Mouse (Mus musculus) left cerebral cortex, postnatal 25 days (tissue): Measurements from ENCODE around the gene Npnt. TPM values are rescaled to one million over a fixed set of nuclear protein-coding genes. Genes with fewer than 3 reads are reported as not detected.

Experiments used
- DNase-seq, 2 experiments: peaks; one replicate each; pipeline ENCODE4 v3.0.0; 2022; ENCODE audit warnings: low spot score in 2 of 2, mixed read lengths in 1 of 2
- intact Hi-C: fragments of 180-260 bp; cut with DNase I; formaldehyde crosslinking; loops from one replicate; pipeline ENCODE4 v1.15.1; 2025
- total RNA-seq, 2 experiments: library from RNA; stranded (reverse); gene quantifications; 2 replicates each; pipeline ENCODE4 v1.2.3; 2021

The Npnt gene
- total RNA-seq, 2 experiments from 2014 or later, result 21.4 to 23.1 TPM

DNA sequence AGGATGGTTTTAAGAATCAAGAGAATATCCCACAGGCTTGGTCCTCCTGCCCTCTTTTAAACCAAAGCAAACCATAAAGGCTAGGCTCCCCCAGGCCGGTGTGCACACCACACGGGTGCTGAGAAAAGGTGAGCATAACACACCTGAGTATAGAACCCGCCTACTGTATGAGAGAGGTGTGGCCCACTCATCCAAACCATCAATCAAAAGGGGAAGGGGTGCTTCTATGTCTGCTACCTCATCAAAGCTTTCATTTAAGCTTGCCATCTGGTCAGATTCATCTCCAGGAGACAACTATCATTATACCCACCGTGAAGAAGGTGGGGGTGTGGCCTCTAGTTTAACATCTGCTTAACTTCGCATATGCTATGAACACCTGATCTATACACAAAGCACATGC is 52.7 kb downstream of the Npnt start:
- no peak for DNase-seq
- intact Hi-C loops, result no loop called here

- DNase-seq, result no peak
- intact Hi-C loops, result no loop called here
Measured at GRCm38 (mm10) chr3:132894086-132894485, 56.0 kb downstream of the Npnt start.

GRCm38 (mm10) chr3:132893676-132894075 is 56.4 kb downstream of the Npnt start:
- intact Hi-C loops, result no loop called here
- DNase-seq, result no peak

GRCm38 (mm10) chr3:132893044-132893443 is 57.0 kb downstream of the Npnt start:
- no peak for DNase-seq
- intact Hi-C loops, result no loop called here

DNA sequence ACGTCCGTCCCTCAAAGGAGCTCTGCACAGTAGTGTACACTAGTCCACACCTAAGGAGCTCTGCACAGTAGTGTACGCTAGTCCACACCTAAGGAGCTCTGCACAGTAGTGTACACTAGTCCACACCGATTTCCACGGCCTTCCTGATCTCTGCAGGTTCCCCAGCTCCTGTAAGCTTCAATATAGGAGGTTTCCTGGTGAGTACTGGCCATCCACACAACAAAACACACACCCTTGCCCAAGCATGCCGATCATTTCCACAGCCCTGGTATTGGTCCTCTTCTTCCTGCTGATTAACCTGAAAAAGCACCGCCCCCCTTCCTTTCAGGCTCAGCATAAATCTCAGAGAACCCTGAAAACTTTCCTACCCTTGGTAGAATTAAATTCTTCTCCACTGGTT is 57.6 kb downstream of the Npnt start:
- intact Hi-C loops, result no loop called here
- DNase-seq, result no peak

GRCm38 (mm10) chr3:132887074-132887848 is 62.8 kb downstream of the Npnt start:
- no peak for DNase-seq
- intact Hi-C loops, result no loop called here

- no peak for DNase-seq
- intact Hi-C loops, result no loop called here
Measured at GRCm38 (mm10) chr3:132886419-132887050, 63.6 kb downstream of the Npnt start.

DNA sequence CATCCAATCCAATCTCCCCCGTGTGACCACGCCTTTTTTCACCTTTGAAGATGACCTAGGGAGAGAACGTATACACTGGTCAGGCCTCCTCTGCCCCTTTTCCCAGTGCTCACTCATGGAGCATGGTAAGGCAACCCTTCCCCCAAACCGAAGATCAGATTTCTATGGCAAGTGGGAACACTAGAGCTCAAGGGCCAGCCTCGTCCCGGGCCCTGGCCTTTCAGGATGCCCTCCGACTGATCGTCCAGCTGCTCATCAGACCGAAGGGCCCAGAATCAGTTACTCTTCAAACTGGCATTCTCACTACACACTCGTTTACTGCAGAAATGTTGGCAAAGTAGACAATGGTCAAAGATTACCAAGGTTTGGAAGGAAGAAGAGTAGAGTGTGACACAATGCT is 65.6 kb downstream of the Npnt start:
- intact Hi-C loops, result no loop called here

DNA sequence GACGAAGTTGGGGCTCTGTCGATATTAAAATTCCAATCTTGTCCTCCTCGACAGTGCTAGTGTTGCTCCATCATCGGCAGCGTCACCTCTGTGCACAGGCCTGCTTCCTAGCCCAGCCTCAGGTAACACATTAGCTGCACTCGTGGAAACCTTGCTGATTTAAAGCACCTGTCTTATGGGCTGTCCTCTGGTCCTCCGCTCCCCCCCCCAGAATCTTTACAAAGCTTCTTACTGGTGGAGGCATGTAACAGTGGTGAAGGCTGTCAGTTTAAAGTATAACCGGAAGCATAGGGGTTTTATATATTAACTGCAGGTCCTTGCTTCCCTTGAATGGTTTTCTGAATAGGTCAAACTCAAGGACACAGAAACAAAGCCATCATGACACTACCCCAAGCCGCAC is 66.8 kb downstream of the Npnt start:
- intact Hi-C loops, result no loop called here
- DNase-seq, result no peak

More for the DNA sequence above, 65.6 kb downstream of the Npnt start:
- no peak for DNase-seq

DNA sequence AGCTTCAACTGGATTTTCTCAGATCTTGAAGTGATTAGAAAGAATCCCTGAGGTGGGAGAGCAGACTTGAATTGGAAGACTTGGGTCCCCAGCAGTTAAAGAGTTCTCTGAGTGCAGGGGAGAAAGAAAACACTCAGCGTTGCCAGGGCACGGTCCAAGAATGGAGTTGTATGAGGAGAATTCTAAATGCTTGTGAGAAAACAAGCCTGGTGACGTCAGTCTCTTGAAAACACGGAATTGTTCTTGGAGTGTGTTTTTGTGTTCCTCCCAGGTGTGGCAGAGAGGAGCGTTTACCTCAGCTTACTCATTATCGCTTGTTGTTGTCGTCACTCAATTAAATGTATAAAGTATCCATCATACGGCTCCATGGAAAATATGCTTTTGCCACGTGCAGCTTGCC is 69.3 kb downstream of the Npnt start:
- no peak for DNase-seq
- intact Hi-C loops, result no loop called here

DNA sequence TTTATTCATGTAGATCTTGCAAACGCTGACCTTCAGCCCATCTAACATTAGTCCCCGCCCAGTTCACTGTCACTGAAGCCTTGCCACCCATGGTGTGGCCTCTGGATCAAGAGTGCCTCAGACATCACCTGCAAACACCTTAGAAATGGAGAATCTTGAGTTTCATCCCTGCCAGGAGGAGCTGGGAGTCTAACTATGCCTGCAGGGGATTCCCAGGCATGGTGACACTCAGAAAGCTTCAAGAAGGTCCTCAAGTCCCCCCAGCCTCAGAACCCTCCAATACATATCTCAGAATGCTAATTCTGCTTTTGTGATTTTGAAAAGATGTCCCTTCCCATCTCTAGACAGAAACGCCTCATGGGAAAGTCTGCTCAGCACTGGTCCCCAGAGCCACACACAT is 69.7 kb downstream of the Npnt start:
- intact Hi-C loops, result no loop called here
- no peak for DNase-seq

DNA sequence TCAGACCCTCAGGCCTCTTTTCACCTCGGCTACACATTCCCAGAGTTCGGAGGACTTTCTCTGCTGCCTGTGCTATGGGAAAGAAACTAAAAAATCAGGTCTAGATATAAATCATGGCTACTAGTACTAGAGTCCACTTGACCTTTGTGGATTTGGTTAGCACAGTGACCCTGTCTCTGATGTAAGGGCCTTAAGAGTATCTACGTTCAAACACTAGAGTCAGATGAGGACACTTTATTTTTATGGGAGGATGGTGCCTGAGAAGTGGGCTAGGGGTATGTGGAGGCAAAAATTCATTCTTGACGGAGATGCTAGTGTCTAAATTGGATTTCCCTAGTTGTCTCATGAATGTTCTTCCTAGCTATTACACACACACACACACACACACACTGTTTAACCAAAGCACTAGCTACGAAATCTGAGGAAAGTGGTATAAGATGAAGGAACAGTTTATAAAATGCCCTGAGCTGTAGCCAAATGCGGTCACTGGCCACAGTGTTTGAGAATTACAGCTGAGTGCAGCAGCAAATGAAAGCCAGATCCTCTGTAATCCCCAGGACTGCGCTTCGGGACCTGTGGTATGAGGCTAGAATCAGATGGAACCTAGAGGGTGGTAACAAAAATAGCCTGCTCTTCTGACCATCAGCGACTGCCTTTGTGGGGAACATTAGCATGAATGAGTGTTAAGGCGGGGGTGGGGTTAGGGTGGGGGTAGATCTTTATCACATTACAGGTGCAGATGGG is 73.0 kb downstream of the Npnt start:
- no peak for DNase-seq
- intact Hi-C loops, result no loop called here

DNA sequence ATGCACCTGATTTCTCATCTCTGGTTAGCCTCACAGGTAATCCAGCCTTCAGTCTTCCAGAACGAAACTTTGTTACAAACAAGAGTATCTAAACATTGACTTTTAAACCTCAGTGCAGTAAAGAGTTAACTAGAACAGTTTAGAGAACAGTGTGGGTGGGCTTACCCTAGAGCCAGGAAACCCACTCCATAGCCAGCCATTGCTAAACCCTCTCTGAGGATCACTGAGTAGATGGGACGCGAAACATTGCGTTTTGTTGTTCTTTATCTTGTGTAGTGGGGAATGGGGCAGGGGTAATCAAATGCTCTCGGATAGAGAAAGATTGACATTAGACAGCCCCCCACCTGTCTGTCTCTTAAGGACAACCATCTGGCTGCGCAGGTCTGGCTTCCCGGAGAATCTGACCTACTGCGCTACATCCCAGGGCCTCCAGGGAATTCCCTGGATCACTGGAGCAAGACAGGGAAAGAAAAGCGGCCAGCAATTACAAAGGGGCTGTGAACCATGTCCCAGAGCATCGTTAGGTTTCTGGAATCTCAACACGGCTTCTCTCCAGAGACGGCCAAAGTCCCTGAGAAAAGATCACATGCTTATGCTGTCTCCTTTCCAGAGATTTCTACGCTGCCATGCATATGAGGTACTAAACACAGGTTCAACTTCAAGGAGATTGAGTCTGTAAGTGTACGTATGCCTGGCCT is 73.9 kb downstream of the Npnt start:
- intact Hi-C loops, result no loop called here
- DNase-seq, result no peak

DNA sequence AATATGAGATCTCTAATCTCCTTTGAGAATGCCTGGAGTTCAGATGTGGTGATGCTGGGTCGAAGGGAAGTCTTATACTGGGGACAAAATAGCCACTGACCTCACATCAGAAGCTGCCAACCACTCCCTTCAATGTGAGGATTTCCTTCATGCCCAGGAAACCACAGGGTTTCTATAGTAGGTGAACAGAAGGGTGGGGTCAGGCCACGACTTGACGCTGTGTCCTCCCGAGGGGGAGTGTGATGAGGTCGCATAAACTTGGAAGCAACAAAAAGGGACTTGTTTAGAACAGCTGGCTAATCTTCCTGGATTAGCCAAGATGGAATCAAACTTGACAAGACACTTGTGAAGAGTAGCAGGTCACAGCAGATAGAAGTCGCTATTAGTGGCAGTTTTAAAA is 76.8 kb downstream of the Npnt start:
- DNase-seq, result no peak
- intact Hi-C loops, result no loop called here

DNA sequence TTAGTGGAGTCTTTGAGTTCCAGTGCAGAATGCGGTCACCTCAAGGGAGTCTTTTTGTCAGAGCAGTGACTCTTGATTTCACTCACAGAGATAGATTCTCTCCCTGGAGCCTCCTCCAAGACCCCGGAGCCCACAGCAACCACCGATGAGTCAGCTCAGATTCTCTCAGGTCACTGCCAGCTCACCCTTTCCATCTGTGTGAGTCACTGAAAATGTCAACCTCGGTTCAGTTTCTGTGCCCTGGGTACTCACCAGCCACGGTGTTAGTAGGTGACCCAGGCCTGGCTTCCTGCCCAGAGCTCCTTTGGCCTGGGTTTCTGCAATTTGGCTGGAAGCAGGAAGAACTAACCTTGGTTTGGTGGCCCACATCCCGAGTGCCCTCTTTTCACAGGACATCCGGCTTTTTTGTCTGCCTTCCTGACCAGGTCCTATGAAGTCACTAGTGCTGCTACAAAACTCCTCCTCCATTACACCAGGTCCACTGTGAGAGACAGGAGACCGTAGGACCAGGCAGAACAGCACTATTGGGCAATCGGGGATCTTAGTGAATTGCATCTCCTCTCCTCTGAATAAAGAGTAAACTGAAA is 78.7 kb downstream of the Npnt start:
- no peak for DNase-seq
- intact Hi-C loops, result no loop called here

DNA sequence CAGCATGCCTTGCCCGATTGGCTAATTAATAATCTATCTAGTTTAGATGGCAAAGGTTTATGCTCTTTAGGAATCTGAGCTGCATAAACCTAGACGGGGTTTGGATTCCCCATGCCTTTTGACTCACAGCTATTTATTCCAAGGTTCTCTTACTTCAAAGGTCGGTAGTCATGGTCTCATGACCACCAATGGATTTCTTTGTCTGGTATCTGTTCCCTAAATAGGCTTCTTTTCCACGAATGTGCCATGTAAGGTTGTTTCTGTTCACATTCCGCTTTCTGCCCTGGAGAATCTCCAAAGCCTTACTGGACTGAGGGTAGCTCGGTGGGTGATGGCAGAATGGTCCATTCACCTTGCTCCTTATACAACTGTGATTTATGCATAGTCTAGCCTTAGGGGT is 80.0 kb downstream of the Npnt start:
- DNase-seq, result peak in 1 of 2 experiments; percentile 23
- intact Hi-C loops, result no loop called here

- DNase-seq, result no peak
- intact Hi-C loops, result no loop called here
Measured at GRCm38 (mm10) chr3:132868838-132869237, 81.3 kb downstream of the Npnt start.

GRCm38 (mm10) chr3:132866984-132867383 is 83.1 kb downstream of the Npnt start:
- DNase-seq, result no peak
- intact Hi-C loops, result no loop called here

GRCm38 (mm10) chr3:132865596-132865995 is 84.5 kb downstream of the Npnt start:
- intact Hi-C loops, result no loop called here
- no peak for DNase-seq

GRCm38 (mm10) chr3:132864986-132865385 is 85.1 kb downstream of the Npnt start:
- intact Hi-C loops, result no loop called here
- DNase-seq, result no peak
